Mouse (Mus musculus): ENCODE measurements around the gene Grin2b. TPM values are rescaled to one million over a fixed set of nuclear protein-coding genes. Genes with fewer than 3 reads are reported as not detected.

The Grin2b gene
- polyA plus RNA-seq, 1 experiment from 2014 or later: 0.12 TPM

DNA sequence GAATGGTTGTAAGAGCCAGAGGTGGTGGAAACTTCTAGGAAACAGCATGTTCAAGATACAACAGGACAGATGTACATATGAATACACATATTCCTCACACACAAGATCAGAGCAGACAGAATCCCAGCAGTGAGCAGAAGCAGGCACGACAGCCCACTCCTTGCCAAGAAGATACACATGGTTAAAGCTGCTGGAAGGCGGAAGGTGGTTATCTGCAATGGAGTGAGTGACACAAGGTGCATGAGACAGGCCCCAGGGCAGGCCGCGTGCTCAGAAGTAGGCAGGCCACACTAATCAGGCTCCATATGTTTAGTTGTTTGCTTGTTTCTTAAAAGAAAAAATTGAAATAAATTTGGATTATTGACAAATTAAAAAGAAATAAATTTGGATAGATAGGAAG is 123.0 kb downstream of the Grin2b start:
- H3K4me3 ChIP-seq (ENCODE audit: control insufficient read depth in 1 of 2, insufficient read depth in 1 of 2, low read depth in 1 of 2, low read length in 2 of 2): no peak overlapping the region
- no peaks in the 10 kb centered on the region; a peak in 1 of 4 replicates for H3K4me1 ChIP-seq (ENCODE audit: control insufficient read depth in 2 of 2, insufficient read depth in 2 of 2, low read length in 2 of 2)
- H3K36me3 ChIP-seq (ENCODE audit: control insufficient read depth, insufficient read depth, low read length): no peaks in the 10 kb centered on the region
- no peak overlapping the region for H3K4me2 ChIP-seq (ENCODE audit: low read length)
- H3K9ac ChIP-seq (ENCODE audit: low read length): no peak overlapping the region
- no peak overlapping the region for H3K27ac ChIP-seq (replicated peaks in 1 of 2; ENCODE audit: control insufficient read depth in 1 of 2, insufficient read depth in 1 of 2, low read depth in 2 of 2, low read length in 2 of 2)
- H3K27me3 ChIP-seq (ENCODE audit: control insufficient read depth, insufficient read depth, low read length): no peaks in the 10 kb centered on the region
- ATAC-seq (ENCODE audit: insufficient number of reproducible peaks, insufficient read depth, low FRiP score, low read depth): no peak
- WGBS: 22% methylated on average over 4 of the region's 4 CpGs
- H3K9me3 ChIP-seq (ENCODE audit: control insufficient read depth, low read length): no peaks in the 10 kb centered on the region

DNA sequence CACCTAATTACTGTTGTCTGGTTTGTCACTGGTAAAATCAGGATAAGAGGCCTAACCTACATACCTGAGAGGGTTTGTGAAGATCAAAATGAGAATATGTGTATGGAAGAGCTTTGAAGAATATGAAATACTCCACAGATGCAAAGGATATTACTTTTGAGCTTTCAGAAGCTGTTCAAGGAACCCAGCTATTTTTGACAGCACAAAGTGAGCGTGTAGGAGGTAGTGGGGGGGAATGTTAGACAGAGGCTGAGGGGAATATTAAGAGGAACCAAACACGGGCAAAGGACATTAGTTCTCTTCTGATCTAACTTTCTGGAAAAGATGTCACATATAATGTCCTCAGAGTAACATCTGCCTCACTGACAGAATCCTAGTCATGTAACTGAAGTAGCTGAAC is 125.2 kb downstream of the Grin2b start:
- H3K9me3 ChIP-seq (ENCODE audit: control insufficient read depth, low read length): no peaks in the 10 kb centered on the region
- H3K36me3 ChIP-seq (ENCODE audit: control insufficient read depth, insufficient read depth, low read length): no peaks in the 10 kb centered on the region
- H3K27ac ChIP-seq (replicated peaks in 1 of 2; ENCODE audit: control insufficient read depth in 1 of 2, insufficient read depth in 1 of 2, low read depth in 2 of 2, low read length in 2 of 2): no peak overlapping the region
- no peak overlapping the region for H3K4me2 ChIP-seq (ENCODE audit: low read length)
- no peak overlapping the region for H3K9ac ChIP-seq (ENCODE audit: low read length)
- H3K4me1 ChIP-seq (ENCODE audit: control insufficient read depth in 2 of 2, insufficient read depth in 2 of 2, low read length in 2 of 2): no peaks in the 10 kb centered on the region; a peak in 1 of 4 replicates
- H3K27me3 ChIP-seq (ENCODE audit: control insufficient read depth, insufficient read depth, low read length): no peaks in the 10 kb centered on the region
- no peak overlapping the region for H3K4me3 ChIP-seq (ENCODE audit: control insufficient read depth in 1 of 2, insufficient read depth in 1 of 2, low read depth in 1 of 2, low read length in 2 of 2)
- no peak for ATAC-seq (ENCODE audit: insufficient number of reproducible peaks, insufficient read depth, low FRiP score, low read depth)
- 75% methylated on average over 2 of the region's 2 CpGs for WGBS

DNA sequence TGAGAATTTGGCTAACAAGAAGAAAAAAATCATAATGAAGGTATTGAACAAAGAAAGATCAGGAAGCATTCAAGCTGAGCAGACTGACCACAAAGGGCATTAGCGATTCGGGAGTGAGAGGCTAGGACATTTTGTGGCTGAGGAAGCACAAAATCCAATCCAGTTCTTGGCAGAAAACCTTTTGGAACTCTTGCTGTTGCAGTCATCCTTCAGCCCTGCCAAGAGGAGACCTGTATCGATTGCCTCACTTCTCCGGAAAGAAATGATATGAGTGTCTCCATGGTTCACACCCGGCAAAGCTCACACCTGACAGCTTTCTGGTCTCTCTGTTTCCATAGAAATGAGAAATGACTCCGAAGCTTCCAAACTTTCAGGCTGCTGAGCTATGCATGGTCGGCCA is 127.2 kb downstream of the Grin2b start:
- no peak overlapping the region for H3K9ac ChIP-seq (ENCODE audit: low read length)
- H3K4me2 ChIP-seq (ENCODE audit: low read length): no peak overlapping the region
- no peaks in the 10 kb centered on the region; a peak in 1 of 4 replicates for H3K4me1 ChIP-seq (ENCODE audit: control insufficient read depth in 2 of 2, insufficient read depth in 2 of 2, low read length in 2 of 2)
- WGBS: 73% methylated on average over 7 of the region's 7 CpGs
- H3K4me3 ChIP-seq (ENCODE audit: control insufficient read depth in 1 of 2, insufficient read depth in 1 of 2, low read depth in 1 of 2, low read length in 2 of 2): no peak overlapping the region
- no peaks in the 10 kb centered on the region for H3K9me3 ChIP-seq (ENCODE audit: control insufficient read depth, low read length)
- ATAC-seq (ENCODE audit: insufficient number of reproducible peaks, insufficient read depth, low FRiP score, low read depth): no peak
- no peaks in the 10 kb centered on the region for H3K27me3 ChIP-seq (ENCODE audit: control insufficient read depth, insufficient read depth, low read length)
- H3K36me3 ChIP-seq (ENCODE audit: control insufficient read depth, insufficient read depth, low read length): no peaks in the 10 kb centered on the region
- no peak overlapping the region for H3K27ac ChIP-seq (replicated peaks in 1 of 2; ENCODE audit: control insufficient read depth in 1 of 2, insufficient read depth in 1 of 2, low read depth in 2 of 2, low read length in 2 of 2)

GRCm38 (mm10) chr6:136044461-136044860 is 128.8 kb downstream of the Grin2b start:
- no peak overlapping the region for H3K9ac ChIP-seq (ENCODE audit: low read length)
- no peak for ATAC-seq (ENCODE audit: insufficient number of reproducible peaks, insufficient read depth, low FRiP score, low read depth)
- H3K27ac ChIP-seq (replicated peaks in 1 of 2; ENCODE audit: control insufficient read depth in 1 of 2, insufficient read depth in 1 of 2, low read depth in 2 of 2, low read length in 2 of 2): no peak overlapping the region
- no peaks in the 10 kb centered on the region for H3K27me3 ChIP-seq (ENCODE audit: control insufficient read depth, insufficient read depth, low read length)
- no peaks in the 10 kb centered on the region for H3K9me3 ChIP-seq (ENCODE audit: control insufficient read depth, low read length)
- 56% methylated on average over 5 of the region's 5 CpGs for WGBS
- no peaks in the 10 kb centered on the region for H3K4me1 ChIP-seq (ENCODE audit: control insufficient read depth in 2 of 2, insufficient read depth in 2 of 2, low read length in 2 of 2)
- H3K4me3 ChIP-seq (ENCODE audit: control insufficient read depth in 1 of 2, insufficient read depth in 1 of 2, low read depth in 1 of 2, low read length in 2 of 2): no peak overlapping the region
- no peak overlapping the region for H3K4me2 ChIP-seq (ENCODE audit: low read length)
- no peaks in the 10 kb centered on the region for H3K36me3 ChIP-seq (ENCODE audit: control insufficient read depth, insufficient read depth, low read length)

- H3K4me2 ChIP-seq (ENCODE audit: low read length): no peak overlapping the region
- ATAC-seq (ENCODE audit: insufficient number of reproducible peaks, insufficient read depth, low FRiP score, low read depth): no peak
- H3K9ac ChIP-seq (ENCODE audit: low read length): no peak overlapping the region
- no peak overlapping the region for H3K27ac ChIP-seq (replicated peaks in 1 of 2; ENCODE audit: control insufficient read depth in 1 of 2, insufficient read depth in 1 of 2, low read depth in 2 of 2, low read length in 2 of 2)
- no peaks in the 10 kb centered on the region for H3K27me3 ChIP-seq (ENCODE audit: control insufficient read depth, insufficient read depth, low read length)
- H3K4me3 ChIP-seq (ENCODE audit: control insufficient read depth in 1 of 2, insufficient read depth in 1 of 2, low read depth in 1 of 2, low read length in 2 of 2): no peak overlapping the region
- no peaks in the 10 kb centered on the region for H3K9me3 ChIP-seq (ENCODE audit: control insufficient read depth, low read length)
- H3K36me3 ChIP-seq (ENCODE audit: control insufficient read depth, insufficient read depth, low read length): no peaks in the 10 kb centered on the region
- 66% methylated on average over 3 of the region's 3 CpGs for WGBS
- no peaks in the 10 kb centered on the region for H3K4me1 ChIP-seq (ENCODE audit: control insufficient read depth in 2 of 2, insufficient read depth in 2 of 2, low read length in 2 of 2)
Measured at GRCm38 (mm10) chr6:136042375-136042774, 130.9 kb downstream of the Grin2b start.

- Histone ChIP-seq H3K27me3 (ENCODE audit: control insufficient read depth, insufficient read depth, low read length) (no peaks in the 10 kb centered on the region), H3K4me2 (ENCODE audit: low read length) (no peak overlapping the region), H3K9me3 (ENCODE audit: control insufficient read depth, low read length) (no peaks in the 10 kb centered on the region), H3K27ac (replicated peaks in 1 of 2; ENCODE audit: control insufficient read depth in 1 of 2, insufficient read depth in 1 of 2, low read depth in 2 of 2, low read length in 2 of 2) (no peak overlapping the region), H3K9ac (ENCODE audit: low read length) (no peak overlapping the region), H3K4me1 (ENCODE audit: control insufficient read depth in 2 of 2, insufficient read depth in 2 of 2, low read length in 2 of 2) (no peaks in the 10 kb centered on the region), H3K4me3 (ENCODE audit: control insufficient read depth in 1 of 2, insufficient read depth in 1 of 2, low read depth in 1 of 2, low read length in 2 of 2) (no peak overlapping the region), H3K36me3 (ENCODE audit: control insufficient read depth, insufficient read depth, low read length) (no peaks in the 10 kb centered on the region)
- 82% methylated on average over 8 of the region's 8 CpGs for WGBS
- ATAC-seq (ENCODE audit: insufficient number of reproducible peaks, insufficient read depth, low FRiP score, low read depth): no peak
Measured at GRCm38 (mm10) chr6:136041821-136042220, 131.5 kb downstream of the Grin2b start.

- 76% methylated on average over 3 of the region's 3 CpGs for WGBS
- no peak for ATAC-seq (ENCODE audit: insufficient number of reproducible peaks, insufficient read depth, low FRiP score, low read depth)
- H3K4me3 ChIP-seq (ENCODE audit: control insufficient read depth in 1 of 2, insufficient read depth in 1 of 2, low read depth in 1 of 2, low read length in 2 of 2): no peak overlapping the region
- no peaks in the 10 kb centered on the region for H3K4me1 ChIP-seq (ENCODE audit: control insufficient read depth in 2 of 2, insufficient read depth in 2 of 2, low read length in 2 of 2)
- H3K4me2 ChIP-seq (ENCODE audit: low read length): no peak overlapping the region
- H3K9ac ChIP-seq (ENCODE audit: low read length): no peak overlapping the region
- no peaks in the 10 kb centered on the region for H3K27me3 ChIP-seq (ENCODE audit: control insufficient read depth, insufficient read depth, low read length)
- no peaks in the 10 kb centered on the region for H3K36me3 ChIP-seq (ENCODE audit: control insufficient read depth, insufficient read depth, low read length)
- H3K27ac ChIP-seq (replicated peaks in 1 of 2; ENCODE audit: control insufficient read depth in 1 of 2, insufficient read depth in 1 of 2, low read depth in 2 of 2, low read length in 2 of 2): no peak overlapping the region
- no peaks in the 10 kb centered on the region for H3K9me3 ChIP-seq (ENCODE audit: control insufficient read depth, low read length)
Measured at GRCm38 (mm10) chr6:136040931-136041330, 132.4 kb downstream of the Grin2b start.

DNA sequence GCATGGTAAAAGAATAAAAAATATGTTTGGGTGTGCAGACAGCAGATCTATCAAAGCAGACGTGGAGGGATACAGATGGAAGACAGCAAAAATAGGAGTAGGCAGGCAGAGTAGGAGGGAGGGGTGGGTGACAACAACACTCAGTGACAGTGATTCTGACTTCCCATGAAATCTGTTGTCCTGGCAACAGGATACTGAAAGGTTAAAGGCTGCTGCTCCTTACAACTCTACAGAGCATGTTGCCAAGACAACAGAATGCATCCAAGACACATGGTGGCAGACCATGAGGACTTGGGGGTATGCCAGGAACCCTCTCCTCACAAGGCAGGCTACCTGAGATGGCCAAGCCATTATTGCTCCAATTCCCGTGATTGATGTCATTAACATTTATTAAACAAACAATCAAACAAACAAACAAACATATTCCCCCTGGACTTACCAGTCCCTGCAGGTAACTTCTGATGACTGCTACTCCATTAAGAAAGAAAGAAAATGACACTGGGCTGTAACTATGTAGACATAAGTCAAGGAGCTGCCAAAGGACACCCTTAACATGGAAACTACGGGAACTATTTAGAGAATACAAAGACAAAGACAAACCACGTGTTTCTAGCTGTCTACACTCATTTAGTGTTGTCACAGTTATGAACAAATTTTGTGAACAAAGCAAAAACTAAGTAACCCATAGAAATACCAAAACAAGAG is 143.9 kb downstream of the Grin2b start:
- 68% methylated on average over 4 of the region's 4 CpGs for WGBS
- H3K27ac ChIP-seq (replicated peaks in 1 of 2; ENCODE audit: control insufficient read depth in 1 of 2, insufficient read depth in 1 of 2, low read depth in 2 of 2, low read length in 2 of 2): no peak overlapping the region

More for the DNA sequence above, 143.9 kb downstream of the Grin2b start:
- Histone ChIP-seq H3K4me2 (ENCODE audit: low read length) (no peak overlapping the region), H3K4me1 (ENCODE audit: control insufficient read depth in 2 of 2, insufficient read depth in 2 of 2, low read length in 2 of 2) (no peaks in the 10 kb centered on the region), H3K4me3 (ENCODE audit: control insufficient read depth in 1 of 2, insufficient read depth in 1 of 2, low read depth in 1 of 2, low read length in 2 of 2) (no peak overlapping the region), H3K27me3 (ENCODE audit: control insufficient read depth, insufficient read depth, low read length) (no peaks in the 10 kb centered on the region), H3K36me3 (ENCODE audit: control insufficient read depth, insufficient read depth, low read length) (no peaks in the 10 kb centered on the region), H3K9me3 (ENCODE audit: control insufficient read depth, low read length) (0 out of 2 replicates have a peak, but pooled peaks cover 6% of the 10 kb centered on the region), H3K9ac (ENCODE audit: low read length) (no peak overlapping the region)
- ATAC-seq (ENCODE audit: insufficient number of reproducible peaks, insufficient read depth, low FRiP score, low read depth): no peak
